8 mouse cellular contexts compared by ENCODE assay signal in genomic region chr11:103967106-103967735, GRCm38 (mm10). TPM values are rescaled to one million over a fixed set of nuclear protein-coding genes. Genes with fewer than 3 reads are reported as not detected.
DNase-seq lines count a peak whose midpoint lies in the region; ATAC-seq and TF ChIP-seq lines count a peak whose summit lies in the region.

No protein-coding gene starts in this region.

- peaks cover 14% of the 10 kb centered on the region for H3K4me1 ChIP-seq in heart, embryonic 13.5 days
- H3K4me1 ChIP-seq in ES-E14 (ENCODE audit: control insufficient read depth in 2 of 2, insufficient read depth in 2 of 2, low read length in 2 of 2, poor library complexity in 1 of 2) = peaks cover 0 to 2% of the 10 kb centered on the region in 2 experiments; a peak in 2 of 4 replicates
- H3K4me1 ChIP-seq in forebrain, embryonic 12.5 days = peaks cover 24% of the 10 kb centered on the region
- H3K4me1 ChIP-seq in limb, embryonic 13.5 days = peaks cover 9% of the 10 kb centered on the region
- H3K4me1 ChIP-seq in neural tube, embryonic 14.5 days (ENCODE audit: control insufficient read depth, insufficient read depth, low read length) = peaks cover 14% of the 10 kb centered on the region

- in situ Hi-C loops in ES-E14 (cut with MboI; ENCODE audit: low sequenced_read_pairs in 2 of 2, unreplicated experiment in 2 of 2) = loop anchor here in 1 of 2 experiments (25.0 kb wide), 1 partner anchor 1195 kb away; no protein-coding TSS in a partner anchor

- peak overlapping the region; percentile 93 for H3K27ac ChIP-seq in heart, embryonic 13.5 days (replicated peaks)
- peak overlapping the region; percentile 45; the same call in 1 of the 2 replicates for H3K27ac ChIP-seq in ES-E14 (ENCODE audit: insufficient read depth, low read depth, low read length, poor library complexity, severe bottlenecking)
- H3K27ac ChIP-seq in forebrain, embryonic 12.5 days = peak overlapping the region; percentile 95
- H3K27ac ChIP-seq in limb, embryonic 13.5 days = peak overlapping the region; percentile 93
- peak overlapping the region; percentile 85 for H3K27ac ChIP-seq in neural tube, embryonic 14.5 days (ENCODE audit: low read depth, low read length)

- no peak for DNase-seq in heart, postnatal 10 days
- no peak for DNase-seq in ES-E14 (ENCODE audit: low read depth, low spot score)
- no peak for DNase-seq in thymus, postnatal 0 days (ENCODE audit: low spot score)
- no peak for DNase-seq in embryo, embryonic 9.5 days (ENCODE audit: extremely low spot score)

- H3K4me3 ChIP-seq in heart, embryonic 13.5 days = peak overlapping the region; percentile 80
- H3K4me3 ChIP-seq in ES-E14 (ENCODE audit: insufficient read depth in 1 of 2, low read depth in 1 of 2, low read length in 2 of 2, poor library complexity in 1 of 2, severe bottlenecking in 1 of 2) = peak overlapping the region; percentile 86 to 99
- H3K4me3 ChIP-seq in forebrain, embryonic 12.5 days (replicated peaks) = peak overlapping the region; percentile 73
- peak overlapping the region; percentile 79 for H3K4me3 ChIP-seq in limb, embryonic 13.5 days
- H3K4me3 ChIP-seq in neural tube, embryonic 14.5 days (ENCODE audit: low read depth, low read length) = peak overlapping the region; percentile 97

- peaks cover 32% of the 10 kb centered on the region for H3K36me3 ChIP-seq in heart, embryonic 13.5 days
- peaks cover 4% of the 10 kb centered on the region; the same call in 1 of the 2 replicates for H3K36me3 ChIP-seq in ES-E14 (ENCODE audit: control insufficient read depth, insufficient read depth, low read length, poor library complexity, severe bottlenecking)
- peaks cover 28% of the 10 kb centered on the region for H3K36me3 ChIP-seq in forebrain, embryonic 12.5 days (replicated peaks)
- peaks cover 28% of the 10 kb centered on the region for H3K36me3 ChIP-seq in limb, embryonic 13.5 days
- H3K36me3 ChIP-seq in neural tube, embryonic 14.5 days (ENCODE audit: control insufficient read depth, insufficient read depth, low read length) = peaks cover 11% of the 10 kb centered on the region; the same call in 1 of the 2 replicates

- intact Hi-C loops in heart, postnatal 10 days (cut with DNase I) = no loop called here

- H3K9ac ChIP-seq in heart, embryonic 13.5 days = peak overlapping the region; percentile 82
- H3K9ac ChIP-seq in ES-E14 (ENCODE audit: insufficient read depth, low read depth, low read length, poor library complexity, severe bottlenecking) = peak overlapping the region; percentile 80
- H3K9ac ChIP-seq in forebrain, embryonic 12.5 days = peak overlapping the region; percentile 79
- peak overlapping the region; percentile 83 for H3K9ac ChIP-seq in limb, embryonic 13.5 days
- H3K9ac ChIP-seq in neural tube, embryonic 14.5 days (replicated peaks; ENCODE audit: low read depth, low read length) = peak overlapping the region; percentile 83

- H3K27me3 ChIP-seq in heart, embryonic 13.5 days (replicated peaks) = no peaks in the 10 kb centered on the region
- H3K27me3 ChIP-seq in forebrain, embryonic 12.5 days = no peaks in the 10 kb centered on the region
- no peaks in the 10 kb centered on the region for H3K27me3 ChIP-seq in limb, embryonic 13.5 days
- no peaks in the 10 kb centered on the region for H3K27me3 ChIP-seq in neural tube, embryonic 14.5 days (ENCODE audit: control insufficient read depth, insufficient read depth, low read length)

- under 1% methylated on average over 20 of the region's 20 CpGs for WGBS in heart, embryonic 13.5 days
- under 1% methylated on average over 20 of the region's 20 CpGs for WGBS in forebrain, embryonic 12.5 days
- 3% methylated on average over 20 of the region's 20 CpGs for WGBS in limb, embryonic 13.5 days
- 2% methylated on average over 20 of the region's 20 CpGs for WGBS in neural tube, embryonic 14.5 days

- H3K4me2 ChIP-seq in heart, embryonic 13.5 days = peak overlapping the region; percentile 70
- peak overlapping the region; percentile 82 for H3K4me2 ChIP-seq in forebrain, embryonic 12.5 days
- H3K4me2 ChIP-seq in limb, embryonic 13.5 days (replicated peaks) = peak overlapping the region; percentile 82
- peak overlapping the region; percentile 76 for H3K4me2 ChIP-seq in neural tube, embryonic 14.5 days (ENCODE audit: low read depth, low read length)

- no peak for ATAC-seq in heart, embryonic 13.5 days (ENCODE audit: extremely low read depth, insufficient number of reproducible peaks, low FRiP score, low TSS enrichment)
- ATAC-seq in forebrain, embryonic 12.5 days (ENCODE audit: low FRiP score) = no peak
- ATAC-seq in limb, embryonic 13.5 days (ENCODE audit: low FRiP score, low read depth) = no peak
- ATAC-seq in neural tube, embryonic 14.5 days (ENCODE audit: low read depth) = no peak

- H3K9me3 ChIP-seq in heart, embryonic 13.5 days = no peaks in the 10 kb centered on the region
- no peaks in the 10 kb centered on the region for H3K9me3 ChIP-seq in ES-E14 (ENCODE audit: control insufficient read depth, insufficient read depth, low read depth, low read length)
- no peaks in the 10 kb centered on the region for H3K9me3 ChIP-seq in forebrain, embryonic 12.5 days
- no peaks in the 10 kb centered on the region for H3K9me3 ChIP-seq in limb, embryonic 13.5 days
- H3K9me3 ChIP-seq in neural tube, embryonic 14.5 days (ENCODE audit: control insufficient read depth, low read length) = no peaks in the 10 kb centered on the region

TF ChIP-seq in ES-E14, 5 proteins besides CTCF, POLR2A, EP300 and RAD21:
- TF ChIP-seq ZC3H11A (IDR thresholded peaks at IDR 0.05; ENCODE audit: borderline replicate concordance, low read depth, low read length) (no peak), HCFC1 (IDR thresholded peaks at IDR 0.05; ENCODE audit: borderline replicate concordance, insufficient read depth, low read length) (no peak), CHD2 (IDR thresholded peaks at IDR 0.05; ENCODE audit: low read depth, low read length) (no peak), ZNF384 (IDR thresholded peaks at IDR 0.05; ENCODE audit: low read depth, low read length) (no peak), MAFK (IDR thresholded peaks at IDR 0.05; ENCODE audit: insufficient read depth, low read depth, low read length) (no peak)

RNA-seq across cellular contexts. Expression of gene Arf2, which starts 0.7 kb away (rescaled TPM):
- polyA plus RNA-seq in heart, embryonic 13.5 days (2015; fragmentation: Nextera tagmentation; extraction: Ambion mirVana) = 56.1 and 58.1 TPM in 2 replicates
- total RNA-seq in heart, postnatal 10 days (2021) = 10 to 100 TPM; 60.3 to 62.3 TPM
- total RNA-seq in ES-E14 (2012; rRNA removed) = 14.3 and 25.2 TPM in 2 replicates
- polyA plus RNA-seq in forebrain, embryonic 12.5 days (2016; fragmentation: Nextera tagmentation; extraction: Ambion mirVana) = 134 and 141 TPM in 2 replicates
- 81.1 and 84.3 TPM in 2 replicates for polyA plus RNA-seq in limb, embryonic 13.5 days (2015; fragmentation: Nextera tagmentation; extraction: Ambion mirVana)
- 172 and 174 TPM in 2 replicates for polyA plus RNA-seq in neural tube, embryonic 14.5 days (2014; fragmentation: Nextera tagmentation; extraction: Ambion mirVana)
- 42.2 and 49.6 TPM in 2 replicates for polyA plus RNA-seq in thymus, postnatal 0 days (2015; fragmentation: Nextera tagmentation; extraction: Ambion mirVana)

RNA-seq across cellular contexts. Expression of gene Nsf, which starts 13.4 kb away (rescaled TPM):
- polyA plus RNA-seq in heart, embryonic 13.5 days (2015; fragmentation: Nextera tagmentation; extraction: Ambion mirVana) = 29.3 and 34.7 TPM in 2 replicates
- total RNA-seq in heart, postnatal 10 days (2021) = 10 to 100 TPM; 36.8 to 39.9 TPM
- total RNA-seq in ES-E14 (2012; rRNA removed) = 47.5 and 55.0 TPM in 2 replicates
- polyA plus RNA-seq in forebrain, embryonic 12.5 days (2016; fragmentation: Nextera tagmentation; extraction: Ambion mirVana) = 69.1 and 78.0 TPM in 2 replicates
- polyA plus RNA-seq in limb, embryonic 13.5 days (2015; fragmentation: Nextera tagmentation; extraction: Ambion mirVana) = 51.5 and 55.6 TPM in 2 replicates
- polyA plus RNA-seq in neural tube, embryonic 14.5 days (2014; fragmentation: Nextera tagmentation; extraction: Ambion mirVana) = 194 and 217 TPM in 2 replicates
- polyA plus RNA-seq in thymus, postnatal 0 days (2015; fragmentation: Nextera tagmentation; extraction: Ambion mirVana) = 51.6 and 60.2 TPM in 2 replicates

Comparison
In these comparisons a context has a peak if more than half of its experiments do, and no peak if none do; other contexts are left out.
1. H3K27ac ChIP-seq: peak in every context shown above with its lines; median percentile 95 in forebrain, embryonic 12.5 days; 93 in heart, embryonic 13.5 days; 93 in limb, embryonic 13.5 days; 85 in neural tube, embryonic 14.5 days; 45 in ES-E14.